Mouse (Mus musculus): ENCODE measurements around the gene Gucd1. TPM values are rescaled to one million over a fixed set of nuclear protein-coding genes. Genes with fewer than 3 reads are reported as not detected.

The Gucd1 gene
- total and polyA plus RNA-seq, 2 experiments from 2014 or later, result 12.6 to 41.2 TPM

- DNase-seq (ENCODE audit: low spot score) (peak; percentile 15), ATAC-seq (ENCODE audit: low FRiP score) (no peak)
- WGBS, result 86% methylated on average over 13 of the region's 13 CpGs
- Histone ChIP-seq H3K36me3 (ENCODE audit: insufficient read depth, low read length) (no peaks in the 10 kb centered on the region), H3K4me3 (ENCODE audit: low read depth, low read length) (no peak overlapping the region), H3K27me3 (ENCODE audit: insufficient read depth, low read length) (no peaks in the 10 kb centered on the region), H3K9ac (replicated peaks; ENCODE audit: low read length, poor library complexity, severe bottlenecking) (no peak overlapping the region), H3K4me1 (ENCODE audit: insufficient read depth, low read length) (no peaks in the 10 kb centered on the region), H3K27ac (ENCODE audit: low read depth, low read length) (no peak overlapping the region), H3K9me3 (ENCODE audit: low read length) (peaks cover 7% of the 10 kb centered on the region; the same call in 1 of the 2 replicates), H3K4me2 (ENCODE audit: low read depth, low read length, poor library complexity, severe bottlenecking) (no peak overlapping the region)
- TF ChIP-seq CTCF (IDR thresholded peaks at IDR 0.05), result no peak
Measured at GRCm38 (mm10) chr10:75428049-75429003, 89.4 kb downstream of the Gucd1 start.

GRCm38 (mm10) chr10:75424498-75424901 is 93.3 kb downstream of the Gucd1 start:
- Histone ChIP-seq H3K4me3 (ENCODE audit: low read depth, low read length) (no peak overlapping the region), H3K9me3 (ENCODE audit: low read length) (no peaks in the 10 kb centered on the region), H3K36me3 (ENCODE audit: insufficient read depth, low read length) (no peaks in the 10 kb centered on the region), H3K27ac (ENCODE audit: low read depth, low read length) (no peak overlapping the region), H3K4me2 (ENCODE audit: low read depth, low read length, poor library complexity, severe bottlenecking) (no peak overlapping the region), H3K9ac (replicated peaks; ENCODE audit: low read length, poor library complexity, severe bottlenecking) (no peak overlapping the region), H3K4me1 (ENCODE audit: insufficient read depth, low read length) (no peaks in the 10 kb centered on the region), H3K27me3 (ENCODE audit: insufficient read depth, low read length) (no peaks in the 10 kb centered on the region)
- DNase-seq (ENCODE audit: low spot score), result no peak
- no peak for ATAC-seq (ENCODE audit: low FRiP score)
- whole genome bisulfite sequencing, result 89% methylated on average over 10 of the region's 10 CpGs
- TF ChIP-seq CTCF (IDR thresholded peaks at IDR 0.05), result no peak

- ATAC-seq (ENCODE audit: low FRiP score) (no peak), DNase-seq (ENCODE audit: low spot score) (no peak)
- no peak overlapping the region for H3K4me3 ChIP-seq (ENCODE audit: low read depth, low read length)
- H3K9ac ChIP-seq (replicated peaks; ENCODE audit: low read length, poor library complexity, severe bottlenecking), result no peak overlapping the region
- H3K27ac ChIP-seq (ENCODE audit: low read depth, low read length), result no peak overlapping the region
- H3K9me3 ChIP-seq (ENCODE audit: low read length), result no peaks in the 10 kb centered on the region
- no peak for TF ChIP-seq CTCF (IDR thresholded peaks at IDR 0.05)
- no peaks in the 10 kb centered on the region for H3K27me3 ChIP-seq (ENCODE audit: insufficient read depth, low read length)
- H3K36me3 ChIP-seq (ENCODE audit: insufficient read depth, low read length), result no peaks in the 10 kb centered on the region
- no peak overlapping the region for H3K4me2 ChIP-seq (ENCODE audit: low read depth, low read length, poor library complexity, severe bottlenecking)
- WGBS, result 69% methylated on average over 4 of the region's 4 CpGs
- no peaks in the 10 kb centered on the region for H3K4me1 ChIP-seq (ENCODE audit: insufficient read depth, low read length)
Measured at GRCm38 (mm10) chr10:75418747-75419146, 99.0 kb downstream of the Gucd1 start.

GRCm38 (mm10) chr10:75417363-75418042 is 100.3 kb downstream of the Gucd1 start:
- H3K9me3 ChIP-seq (ENCODE audit: low read length), result no peaks in the 10 kb centered on the region
- no peak overlapping the region for H3K27ac ChIP-seq (ENCODE audit: low read depth, low read length)
- 94% methylated on average over 8 of the region's 8 CpGs for WGBS
- H3K36me3 ChIP-seq (ENCODE audit: insufficient read depth, low read length), result no peaks in the 10 kb centered on the region
- DNase-seq (ENCODE audit: low spot score), result no peak
- no peaks in the 10 kb centered on the region for H3K4me1 ChIP-seq (ENCODE audit: insufficient read depth, low read length)
- no peaks in the 10 kb centered on the region for H3K27me3 ChIP-seq (ENCODE audit: insufficient read depth, low read length)
- no peak for TF ChIP-seq CTCF (IDR thresholded peaks at IDR 0.05)
- ATAC-seq (ENCODE audit: low FRiP score), result no peak
- H3K4me2 ChIP-seq (ENCODE audit: low read depth, low read length, poor library complexity, severe bottlenecking), result no peak overlapping the region
- H3K9ac ChIP-seq (replicated peaks; ENCODE audit: low read length, poor library complexity, severe bottlenecking), result no peak overlapping the region
- no peak overlapping the region for H3K4me3 ChIP-seq (ENCODE audit: low read depth, low read length)

- Histone ChIP-seq H3K9ac (replicated peaks; ENCODE audit: low read length, poor library complexity, severe bottlenecking) (no peak overlapping the region), H3K27ac (ENCODE audit: low read depth, low read length) (no peak overlapping the region), H3K9me3 (ENCODE audit: low read length) (no peaks in the 10 kb centered on the region), H3K4me1 (ENCODE audit: insufficient read depth, low read length) (no peaks in the 10 kb centered on the region), H3K36me3 (ENCODE audit: insufficient read depth, low read length) (no peaks in the 10 kb centered on the region), H3K4me3 (ENCODE audit: low read depth, low read length) (no peak overlapping the region), H3K27me3 (ENCODE audit: insufficient read depth, low read length) (no peaks in the 10 kb centered on the region), H3K4me2 (ENCODE audit: low read depth, low read length, poor library complexity, severe bottlenecking) (no peak overlapping the region)
- no peak for DNase-seq (ENCODE audit: low spot score)
- no peak for ATAC-seq (ENCODE audit: low FRiP score)
- no peak for TF ChIP-seq CTCF (IDR thresholded peaks at IDR 0.05)
- 84% methylated on average over 7 of the region's 7 CpGs for WGBS
Measured at GRCm38 (mm10) chr10:75414925-75415324, 102.8 kb downstream of the Gucd1 start.
